Mouse (Mus musculus): ENCODE results near the gene Aifm3.
A peak's percentile ranks its signal among the peaks of the same experiment; 100 is the strongest.
"Not testable (repeated sequence)": the region's sequence is repeated elsewhere in the genome, so short reads cannot be mapped to it uniquely, and the experiment has no call there.

Gene Aifm3

GRCm38 (mm10) chr16:17502681-17503080 is 13.3 kb downstream of the Aifm3 start:
- no peak for DNase-seq

DNA sequence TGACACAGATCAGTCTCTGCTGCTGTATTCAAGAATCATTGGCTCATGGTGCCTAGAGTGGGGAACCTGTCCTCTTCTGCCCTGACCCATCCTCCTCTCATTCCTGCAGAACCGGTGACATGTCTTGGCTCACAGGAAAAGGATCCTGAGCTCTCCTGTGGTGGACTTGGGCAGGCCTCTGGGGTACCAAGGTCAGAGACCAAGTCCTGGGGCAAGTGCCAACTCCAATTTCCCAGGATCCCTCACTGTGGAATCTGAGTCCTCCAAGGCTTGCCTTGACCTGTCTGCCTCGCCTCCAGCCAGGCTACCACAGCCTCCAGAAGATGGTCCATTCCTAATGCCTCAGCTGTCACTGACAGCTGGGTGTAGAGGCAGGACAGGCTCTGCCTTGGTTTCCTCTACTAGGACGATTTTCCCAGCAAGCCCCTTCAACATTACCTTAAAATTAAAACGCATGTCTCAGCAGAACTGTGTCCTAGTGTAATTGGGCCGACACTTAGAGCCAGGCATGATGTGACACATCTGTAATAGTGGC is 17.7 kb downstream of the Aifm3 start:
- no peak for DNase-seq

GRCm38 (mm10) chr16:17508031-17508430 is 18.6 kb downstream of the Aifm3 start:
- DNase-seq = not testable (repeated sequence)

GRCm38 (mm10) chr16:17508546-17509239 is 19.3 kb downstream of the Aifm3 start, which contains the start of gene Lztr1:
Gene Lztr1, plus strand, starts transcription at chr16:17508688.
- peak; percentile 85 for DNase-seq

DNA sequence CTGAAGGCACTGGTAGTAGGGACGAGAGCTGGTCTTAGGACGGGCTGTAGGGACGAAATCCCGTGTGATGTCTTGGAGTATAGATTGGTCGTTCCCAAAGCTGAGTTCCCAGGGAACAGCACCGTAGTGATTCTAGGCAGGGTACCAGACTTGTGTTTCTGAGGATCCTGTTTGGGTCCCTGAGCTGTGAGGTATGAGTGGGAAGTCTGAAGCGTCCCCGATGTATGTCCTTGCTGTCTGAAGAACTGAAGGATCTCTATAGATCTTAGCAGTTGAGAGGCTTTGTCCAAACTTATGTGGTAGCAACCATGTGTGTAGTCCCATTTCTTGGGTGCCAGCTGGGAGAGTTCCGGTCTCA is 19.8 kb downstream of the Aifm3 start:
- no peak for DNase-seq

DNA sequence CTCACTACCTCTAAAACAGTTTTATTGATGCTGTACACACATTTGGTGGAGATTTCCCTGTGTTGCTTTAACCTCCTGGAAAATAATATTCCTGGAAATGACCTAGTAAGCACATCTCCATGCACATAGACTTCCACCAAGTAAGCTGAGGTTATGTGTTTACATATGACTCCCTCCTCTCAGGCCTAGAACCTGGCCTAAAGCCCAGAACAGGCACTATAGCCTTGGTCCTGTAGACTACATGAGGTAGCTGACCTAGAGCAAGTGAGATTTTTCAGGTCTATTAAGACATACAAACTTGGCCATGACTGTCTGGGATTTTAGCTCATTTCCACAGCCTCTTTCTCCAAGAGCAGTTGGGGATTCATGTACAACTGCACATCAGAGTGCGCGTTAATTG is 20.7 kb downstream of the Aifm3 start:
- DNase-seq = no peak

DNA sequence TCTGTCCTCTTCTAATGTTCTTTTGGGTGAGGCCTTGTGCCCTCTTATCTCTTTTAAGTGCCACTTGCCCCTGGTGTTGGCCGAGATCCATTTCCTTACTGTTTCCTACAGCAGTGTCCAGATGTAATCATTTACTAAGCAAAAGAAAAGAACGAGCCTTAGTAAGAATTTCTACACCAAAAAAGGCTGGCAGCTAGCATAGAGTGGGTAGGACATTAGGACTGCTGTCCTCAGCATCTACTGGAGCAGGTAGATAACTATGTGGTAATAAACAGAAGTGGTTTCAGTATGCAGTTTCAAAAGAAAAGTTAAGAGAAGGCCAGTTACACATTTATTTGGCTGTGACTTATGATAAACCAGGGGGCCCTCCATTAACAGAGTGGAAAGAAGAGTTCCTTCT is 21.3 kb downstream of the Aifm3 start:
- no peak for DNase-seq

DNA sequence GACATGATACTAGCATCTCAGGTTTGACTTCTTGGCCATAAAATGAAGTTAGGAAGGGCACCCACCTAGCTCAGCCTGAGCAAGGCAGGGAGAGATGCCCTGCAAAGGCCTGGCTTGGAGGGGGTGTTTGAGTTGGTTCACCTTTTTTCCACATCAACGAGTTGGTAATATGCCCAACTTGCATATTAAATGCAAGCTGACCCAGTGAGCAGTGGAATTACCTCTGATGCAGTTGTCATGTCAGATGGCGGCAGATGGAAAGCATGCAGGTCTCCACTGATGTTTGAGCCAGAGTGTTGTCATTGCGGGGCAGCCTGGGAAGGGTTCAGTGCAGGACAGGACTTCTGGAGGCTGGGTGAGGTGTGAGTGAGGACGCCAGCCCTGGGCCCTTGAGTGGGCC is 22.0 kb downstream of the Aifm3 start:
- DNase-seq = no peak

DNA sequence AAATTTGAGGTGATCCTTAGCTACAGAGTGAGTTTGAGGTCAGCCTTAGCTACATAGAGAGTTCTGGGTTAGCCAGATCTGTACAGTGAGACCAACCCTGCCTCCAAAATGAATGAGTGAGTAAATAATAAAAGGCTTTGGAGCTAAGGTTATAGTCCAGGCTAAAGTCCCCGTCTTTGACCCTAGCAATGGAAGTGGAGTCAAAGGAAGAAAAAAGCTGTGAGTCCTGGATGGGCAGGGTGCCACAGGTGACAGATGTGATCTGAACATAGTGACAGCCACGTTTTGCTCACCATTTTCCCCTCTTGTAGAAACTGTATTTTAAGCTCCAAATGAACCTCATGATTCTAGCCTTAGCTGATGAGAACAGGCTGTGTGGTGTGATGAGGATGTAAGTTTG is 29.5 kb downstream of the Aifm3 start:
- DNase-seq = no peak

- DNase-seq = no peak
These were observed 34.7 kb downstream of the Aifm3 start for GRCm38 (mm10) chr16:17524156-17524555.

- no peak for DNase-seq
These were observed 36.1 kb downstream of the Aifm3 start for GRCm38 (mm10) chr16:17525524-17525923.

DNA sequence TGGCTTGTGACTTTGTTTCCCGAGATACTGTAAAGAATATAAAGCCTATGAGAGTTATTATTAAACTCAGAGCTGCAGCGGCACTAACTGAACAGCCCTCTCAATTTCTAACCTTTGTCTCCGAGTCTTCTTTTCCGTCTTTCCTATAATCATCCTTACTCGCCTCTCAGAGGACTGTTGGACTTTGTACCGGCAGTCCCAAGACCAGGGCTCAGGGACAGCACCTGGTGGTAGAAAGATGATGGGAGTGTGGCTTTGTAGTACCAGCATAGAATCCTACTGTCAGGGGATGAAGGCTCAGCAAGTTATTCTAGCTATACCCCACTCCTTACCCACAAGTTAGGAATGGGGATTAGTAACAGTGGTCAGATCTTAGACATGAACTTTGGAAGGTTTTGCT is 36.8 kb downstream of the Aifm3 start:
- no peak for DNase-seq

DNA sequence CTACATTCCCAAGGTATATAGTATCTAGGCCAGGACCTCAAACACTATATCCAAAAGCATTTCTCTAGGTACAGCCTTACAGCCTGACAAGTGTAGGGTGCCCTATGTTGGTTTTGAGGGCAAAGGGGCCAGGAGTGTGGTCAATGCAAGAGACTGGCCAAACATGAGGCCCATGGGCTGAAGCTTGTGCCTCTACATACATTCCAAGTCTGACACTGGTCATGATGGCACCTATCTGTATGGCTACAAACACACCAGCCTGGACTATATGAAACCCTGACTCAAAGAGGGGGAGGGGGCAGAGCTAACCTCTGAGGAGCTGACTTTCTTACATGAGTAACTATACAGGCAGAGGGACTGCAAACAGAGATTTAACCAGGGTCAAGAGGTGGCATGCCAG is 38.2 kb downstream of the Aifm3 start:
- no peak for DNase-seq

DNA sequence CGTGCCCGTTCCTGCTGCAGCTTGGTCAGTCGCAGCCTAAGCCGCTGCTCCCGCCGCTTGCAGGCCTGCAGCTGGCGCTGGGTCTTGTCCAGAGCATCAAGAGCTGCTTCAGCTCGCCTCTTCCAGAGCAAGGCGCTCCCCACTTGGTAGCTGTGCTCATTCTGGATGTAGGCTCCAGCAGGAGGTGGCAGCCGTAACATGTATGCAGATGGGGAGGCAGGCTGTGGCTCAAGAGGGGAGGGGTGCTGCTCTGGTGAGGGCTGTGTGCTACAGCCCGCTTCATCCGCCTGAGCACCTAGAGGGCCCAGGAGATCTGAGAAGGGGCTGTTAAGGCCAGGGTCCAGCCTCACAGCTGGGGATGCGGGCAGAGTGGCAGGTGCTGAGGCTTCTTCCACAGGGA is 38.9 kb downstream of the Aifm3 start:
- DNase-seq = no peak

DNA sequence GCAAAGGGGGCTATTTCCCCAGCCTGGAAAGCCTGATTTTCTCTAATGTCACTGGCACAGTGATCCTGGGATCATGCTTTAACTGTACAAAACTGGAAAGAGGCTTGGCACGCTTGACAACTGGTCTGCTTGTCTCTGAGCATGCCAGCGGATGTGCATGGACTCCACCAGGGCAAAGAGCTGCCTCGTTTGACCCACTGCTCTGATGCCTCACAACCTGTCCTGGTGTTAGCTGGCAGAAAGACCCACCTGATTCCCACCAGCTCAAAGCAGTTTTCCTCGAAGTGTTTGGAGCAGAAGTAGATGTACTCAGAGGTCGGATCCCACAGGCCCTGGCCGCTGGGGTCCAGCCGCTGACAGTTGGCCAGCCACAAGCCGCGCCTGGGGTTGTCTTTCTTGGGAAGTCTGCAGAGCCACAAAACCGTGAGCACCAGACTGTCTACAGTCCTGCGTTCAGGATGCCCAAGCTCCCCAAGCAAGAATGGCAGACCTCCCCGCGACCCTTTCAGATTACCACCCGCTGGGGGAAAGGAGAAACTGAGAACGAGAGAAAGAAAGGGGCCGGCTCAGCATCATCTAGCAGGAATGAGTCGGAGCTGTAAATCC is 40.7 kb downstream of the Aifm3 start:
- no peak for DNase-seq

GRCm38 (mm10) chr16:17530640-17531288 is 41.4 kb downstream of the Aifm3 start, which contains the start of gene Thap7:
Gene Thap7, minus strand, starts transcription at chr16:17531136.
- DNase-seq = peak; percentile 96

DNA sequence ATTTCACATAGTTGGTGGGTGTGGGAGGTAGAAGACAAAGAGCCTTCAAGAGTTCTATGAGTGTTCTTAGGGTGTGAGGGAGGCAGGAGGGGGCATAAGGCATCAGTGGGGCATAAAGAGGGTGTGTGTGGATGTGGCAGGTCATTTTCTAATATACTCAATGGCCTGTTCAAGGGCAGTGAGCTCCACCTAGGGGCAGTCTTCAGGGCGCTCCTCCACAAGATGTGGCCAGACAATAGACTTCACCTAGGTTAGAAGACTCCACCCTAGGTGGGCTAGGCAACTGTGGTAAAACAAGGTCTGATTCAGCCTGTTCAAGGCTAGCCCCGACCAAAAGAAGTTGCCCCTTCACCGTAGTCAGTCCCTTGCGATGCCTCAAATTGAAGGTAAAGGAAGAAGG is 42.9 kb downstream of the Aifm3 start:
- no peak for DNase-seq

DNA sequence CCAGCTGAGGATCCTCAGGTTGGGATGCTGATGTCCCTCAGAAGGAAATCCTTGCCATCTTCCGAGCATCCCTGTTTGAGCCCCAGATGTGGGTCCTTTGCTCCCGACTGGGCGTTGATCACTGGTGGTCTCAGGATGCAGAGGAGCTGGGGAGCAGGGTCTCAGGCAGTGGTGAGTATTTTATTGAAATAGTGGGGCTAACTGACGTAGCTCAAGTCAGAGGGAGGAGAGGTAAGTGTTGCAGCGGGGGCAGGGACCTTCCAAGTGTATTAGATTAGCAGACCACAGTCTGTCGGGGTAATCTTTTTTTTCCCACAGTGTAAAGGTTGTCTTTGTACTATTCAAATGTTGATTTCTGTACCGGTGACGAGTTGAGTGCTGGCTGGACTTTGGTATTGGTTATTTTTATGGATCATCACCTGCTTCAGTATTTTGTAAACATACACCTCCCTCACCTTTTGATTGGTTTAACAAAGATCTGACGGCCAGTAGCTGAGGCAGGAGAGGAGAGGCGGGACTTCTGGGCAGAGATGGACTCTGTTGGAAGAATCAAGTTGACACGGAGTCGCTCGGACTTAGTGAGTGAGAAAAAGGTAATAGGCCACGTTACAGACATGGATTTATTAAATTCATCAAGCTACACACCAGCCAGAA is 43.4 kb downstream of the Aifm3 start:
- no peak for DNase-seq

- DNase-seq = no peak
These were observed 47.2 kb downstream of the Aifm3 start for GRCm38 (mm10) chr16:17536584-17536983.

GRCm38 (mm10) chr16:17542632-17543031 is 53.2 kb downstream of the Aifm3 start:
- no peak for DNase-seq

DNA sequence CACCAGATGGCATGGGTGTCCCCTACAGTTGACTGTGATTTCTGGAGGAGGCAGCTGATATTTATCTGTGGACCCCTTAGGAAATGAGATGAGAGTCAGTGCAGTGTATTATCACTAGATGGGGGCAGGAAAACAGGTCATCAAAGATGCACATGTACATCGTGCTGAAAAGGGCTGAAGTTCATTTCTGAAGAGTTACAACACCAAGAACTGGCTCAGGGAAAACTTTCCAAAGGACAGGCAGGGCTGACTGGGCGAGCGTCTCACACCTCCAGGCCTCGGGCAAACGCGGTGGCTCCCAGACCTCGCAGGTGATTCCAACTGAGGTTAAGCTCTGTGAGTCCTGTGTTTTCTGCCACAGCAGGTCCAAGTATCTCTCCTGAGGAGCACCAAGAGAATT is 63.4 kb downstream of the Aifm3 start:
- DNase-seq = no peak

GRCm38 (mm10) chr16:17553910-17554685 is 64.7 kb downstream of the Aifm3 start:
- DNase-seq = no peak

DNA sequence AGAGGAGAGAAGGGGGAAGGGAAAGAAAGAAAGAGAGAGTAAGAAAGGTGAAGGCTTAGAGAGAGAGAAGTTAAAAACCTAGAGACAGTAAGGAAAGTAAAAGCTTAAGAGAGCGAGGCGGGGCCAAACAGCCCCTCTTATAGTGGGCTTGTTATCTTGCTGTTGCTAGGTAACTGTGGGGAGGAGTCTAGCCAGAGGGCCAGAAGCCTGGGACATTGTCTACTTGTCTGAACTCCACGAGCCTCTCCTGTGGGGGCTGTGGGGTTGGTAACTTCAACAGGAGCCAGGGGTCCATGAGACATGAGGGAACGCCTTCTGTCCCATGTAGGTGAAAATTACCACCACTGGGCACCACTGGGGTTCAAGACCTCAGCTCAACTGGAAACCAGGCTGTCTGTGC is 65.3 kb downstream of the Aifm3 start:
- DNase-seq = not testable (repeated sequence)

Measured in right cerebral cortex, postnatal 14 days (tissue).